Mouse (Mus musculus): Measurements from ENCODE around the gene Sestd1.

DNA sequence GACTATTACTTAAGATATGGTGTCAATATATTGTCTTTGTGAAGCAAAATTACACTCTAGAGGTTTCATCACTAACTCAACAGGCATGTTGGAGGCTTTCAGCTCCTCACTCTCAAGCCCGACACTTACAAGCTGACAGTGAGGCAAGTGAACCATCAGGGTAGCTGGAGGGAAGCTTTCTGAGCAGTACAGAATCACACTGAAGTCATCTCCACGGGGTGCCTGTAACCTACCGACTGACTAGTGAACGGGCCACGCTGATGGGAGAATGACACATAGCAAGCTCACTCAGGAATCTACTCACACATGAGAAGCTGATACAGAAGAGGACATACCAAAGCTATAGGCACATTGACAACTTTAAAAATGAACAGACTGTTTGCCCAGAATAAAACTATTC is 67.5 kb downstream of the Sestd1 start:
- TF ChIP-seq POLR2A (IDR thresholded peaks at IDR 0.05; ENCODE audit: borderline replicate concordance, control insufficient read depth, low read depth, low read length) = no peak
- TF ChIP-seq CTCF (IDR thresholded peaks at IDR 0.05; ENCODE audit: control insufficient read depth, insufficient read depth, low read length) = no peak
